Mouse (Mus musculus): ENCODE data around the gene Ggt6.

- no peak for TF ChIP-seq CTCF (IDR thresholded peaks at IDR 0.05; ENCODE audit: control insufficient read depth, insufficient read depth, insufficient read length)
- TF ChIP-seq MAX (IDR thresholded peaks at IDR 0.05), result no peak
- no peak for TF ChIP-seq USF1 (IDR thresholded peaks at IDR 0.05; ENCODE audit: low read depth)
- no peak for TF ChIP-seq FOSL1 (IDR thresholded peaks at IDR 0.05; ENCODE audit: insufficient read depth, low read length, poor library complexity, severe bottlenecking)
Measured at GRCm38 (mm10) chr11:72475408-72475807, 40.1 kb downstream of the Ggt6 start.

Measured in C2C12 (cell line).